Mouse (Mus musculus) heart, adult 18-20 months (tissue): ENCODE measurements at regions not wholly inside any gene's neighbourhood (a gene's known extent, or its start where the extent isn't known, plus 50 kb on each side); places are given as distances from the start of the nearest gene placed in this dataset.
A peak's percentile ranks its signal among the peaks of the same experiment; 100 is the strongest.

ENCODE experiments used
- DNase-seq, 2 experiments: peaks; one replicate each; pipeline ENCODE4 v3.0.0; 2021 to 2022; ENCODE audit warnings: mixed read lengths in 1 of 2

GRCm38 (mm10) chr7:90059249-90059628 lies 70.8 kb upstream of the Picalm start:
- no peak for DNase-seq

GRCm38 (mm10) chr7:90059629-90060301 lies 70.2 kb upstream of the Picalm start:
- DNase-seq: peak; percentile 46 to 47

GRCm38 (mm10) chr7:90060343-90061175 lies 69.5 kb upstream of the Picalm start:
- no peak for DNase-seq

- DNase-seq: no peak
These were observed 68.3 kb upstream of the Picalm start for GRCm38 (mm10) chr7:90061701-90062100.

GRCm38 (mm10) chr7:90062874-90063273 lies 67.1 kb upstream of the Picalm start:
- DNase-seq: no peak

- no peak for DNase-seq
These were observed 65.8 kb upstream of the Picalm start for GRCm38 (mm10) chr7:90064198-90064597.

GRCm38 (mm10) chr7:90065269-90065955 lies 64.6 kb upstream of the Picalm start:
- DNase-seq: no peak

- no peak for DNase-seq
These were observed 63.7 kb upstream of the Picalm start for GRCm38 (mm10) chr7:90066275-90066674.

GRCm38 (mm10) chr7:90067961-90068665 lies 61.9 kb upstream of the Picalm start:
- DNase-seq: peak; percentile 47 to 61

- no peak for DNase-seq
These were observed 59.7 kb upstream of the Picalm start for GRCm38 (mm10) chr7:90070267-90070666.

GRCm38 (mm10) chr7:90073865-90074264 lies 56.1 kb upstream of the Picalm start:
- no peak for DNase-seq

- DNase-seq: peak in 1 of 2 experiments; percentile 9
These were observed 55.4 kb upstream of the Picalm start for GRCm38 (mm10) chr7:90074592-90074991.

- DNase-seq: no peak
These were observed 52.4 kb upstream of the Picalm start for GRCm38 (mm10) chr7:90077565-90077964.

GRCm38 (mm10) chr7:90080083-90080772 lies 49.8 kb upstream of the Picalm start:
- no peak for DNase-seq
